Mouse (Mus musculus) myocyte (in vitro differentiated cells): ENCODE measurements around the gene Leng8. TPM values are rescaled to one million over a fixed set of nuclear protein-coding genes. Genes with fewer than 3 reads are reported as not detected.

Source experiments
- H3K27me3 ChIP-seq: one replicate; pipeline ENCODE4 v1.6.1; 2011; ENCODE audit not compliant: control insufficient read depth, insufficient read depth, insufficient read length
- H3K36me3 ChIP-seq: one replicate; pipeline ENCODE4 v1.6.1; 2011; ENCODE audit not compliant: control insufficient read depth, insufficient read depth
- H3K4me2 ChIP-seq: one replicate; pipeline ENCODE4 v1.6.1; 2011; ENCODE audit warnings: low read depth, control low read depth
- H3K4me3 ChIP-seq: one replicate; pipeline ENCODE4 v1.5.1; 2011; ENCODE audit warnings: mild to moderate bottlenecking, control low read depth, moderate library complexity
- H3K79me2 ChIP-seq: one replicate; pipeline ENCODE4 v1.6.1; 2011; ENCODE audit not compliant: control insufficient read depth, insufficient read depth
- H3ac ChIP-seq: one replicate; pipeline ENCODE4 v1.6.1; 2011; ENCODE audit not compliant: control insufficient read depth, insufficient read length
- CEBPB ChIP-seq: IDR thresholded peaks from 2 replicates; pipeline ENCODE4 v1.6.1; 2011; ENCODE audit warnings: mild to moderate bottlenecking, moderate library complexity; ENCODE audit not compliant: poor library complexity, insufficient read depth, severe bottlenecking
- E2F4 ChIP-seq: IDR thresholded peaks from one replicate; pipeline ENCODE4 v1.6.1; 2011; ENCODE audit warnings: mild to moderate bottlenecking, control low read depth, moderate library complexity; ENCODE audit not compliant: insufficient read depth
- MAX ChIP-seq: IDR thresholded peaks from one replicate; pipeline ENCODE4 v1.6.1; 2011; ENCODE audit warnings: low read depth, mild to moderate bottlenecking, control low read depth
- MYOD1 ChIP-seq, 3 experiments: IDR thresholded peaks; one replicate each; pipeline ENCODE4 v1.6.1; 2011; ENCODE audit warnings: control low read depth in 2 of 3, low read depth in 2 of 3, mild to moderate bottlenecking in 2 of 3, moderate library complexity in 1 of 3; ENCODE audit not compliant: insufficient read length in 2 of 3, control insufficient read depth in 1 of 3
- MYOG ChIP-seq, 3 experiments: IDR thresholded peaks; one replicate each; pipeline ENCODE4 v1.6.1; 2011; ENCODE audit warnings: control low read depth in 2 of 3, low read depth in 2 of 3, mild to moderate bottlenecking in 2 of 3; ENCODE audit not compliant: insufficient read length in 2 of 3, control insufficient read depth in 1 of 3, insufficient read depth in 1 of 3
- POLR2A ChIP-seq: IDR thresholded peaks from one replicate; pipeline ENCODE4 v1.6.1; 2011; ENCODE audit warnings: low read depth, mild to moderate bottlenecking, control low read depth, moderate library complexity; ENCODE audit not compliant: insufficient read length
- POLR2AphosphoS2 ChIP-seq: IDR thresholded peaks from one replicate; pipeline ENCODE4 v1.6.1; 2011; ENCODE audit warnings: low read depth, control low read depth; ENCODE audit not compliant: insufficient read length
- REST ChIP-seq: IDR thresholded peaks from one replicate; pipeline ENCODE4 v1.6.1; 2011; ENCODE audit warnings: mild to moderate bottlenecking, control low read depth, moderate library complexity; ENCODE audit not compliant: insufficient read depth, insufficient read length
- SRF ChIP-seq: IDR thresholded peaks from one replicate; pipeline ENCODE4 v1.6.1; 2011; ENCODE audit warnings: low read depth; ENCODE audit not compliant: control insufficient read depth, insufficient read length
- TCF12 ChIP-seq: IDR thresholded peaks from one replicate; pipeline ENCODE4 v1.6.1; 2011; ENCODE audit warnings: mild to moderate bottlenecking, control low read depth; ENCODE audit not compliant: poor library complexity, insufficient read depth, severe bottlenecking
- TCF3 ChIP-seq: IDR thresholded peaks from one replicate; pipeline ENCODE4 v1.6.1; 2011; ENCODE audit warnings: low read depth, control low read depth; ENCODE audit not compliant: insufficient read length
- USF1 ChIP-seq: IDR thresholded peaks from one replicate; pipeline ENCODE4 v1.6.1; 2011; ENCODE audit warnings: low read depth, mild to moderate bottlenecking, control low read depth, moderate library complexity
- polyA plus RNA-seq: library from polyadenylated mRNA; unstranded; fragments of >200 nt; fragmentation: generic; extraction: Trizol; gene quantifications from one replicate; pipeline ENCODE4 v1.2.1, GENCODE M21; 2012; ENCODE audit warnings: missing spikeins

The Leng8 gene
- polyA plus RNA-seq, 1 experiment = 33.3 TPM

DNA sequence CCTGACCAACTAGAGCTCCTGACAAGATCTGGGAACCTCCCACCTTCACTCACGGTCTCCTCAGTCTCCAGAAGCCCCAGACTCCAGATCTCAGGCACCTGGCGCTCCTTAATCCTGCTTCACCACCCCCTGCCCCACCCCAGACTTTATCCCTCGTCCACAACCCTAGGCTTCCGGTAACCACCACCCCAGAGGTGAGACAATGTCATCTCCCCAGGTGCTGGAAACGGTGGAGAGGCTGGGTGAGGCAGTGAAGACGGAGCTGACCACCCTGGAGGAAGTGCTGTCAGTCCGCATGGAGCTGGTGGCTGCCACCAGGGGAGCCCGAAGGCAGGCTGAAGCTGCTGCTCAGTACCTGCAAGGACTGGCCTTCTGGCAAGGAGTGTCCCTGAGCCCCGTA, 11.5 kb upstream of the Leng8 start:
- no peaks in the 10 kb centered on the region for H3K79me2 ChIP-seq
- no peak overlapping the region for H3K4me3 ChIP-seq
- no peaks in the 10 kb centered on the region for H3K36me3 ChIP-seq
- no peak overlapping the region for H3K4me2 ChIP-seq
- H3K27me3 ChIP-seq = peaks cover 12% of the 10 kb centered on the region
- no peak overlapping the region for H3ac ChIP-seq
- TF ChIP-seq TCF3 (no peak), MYOG (IDR thresholded peaks at IDR 0.05; ENCODE audit: control insufficient read depth in 1 of 3, insufficient read depth in 1 of 3, insufficient read length in 2 of 3, low read depth in 2 of 3) (no peak), MYOD1 (IDR thresholded peaks at IDR 0.05; ENCODE audit: control insufficient read depth in 1 of 3, insufficient read length in 2 of 3, low read depth in 2 of 3) (no peak), TCF12 (no peak), E2F4 (no peak)

DNA sequence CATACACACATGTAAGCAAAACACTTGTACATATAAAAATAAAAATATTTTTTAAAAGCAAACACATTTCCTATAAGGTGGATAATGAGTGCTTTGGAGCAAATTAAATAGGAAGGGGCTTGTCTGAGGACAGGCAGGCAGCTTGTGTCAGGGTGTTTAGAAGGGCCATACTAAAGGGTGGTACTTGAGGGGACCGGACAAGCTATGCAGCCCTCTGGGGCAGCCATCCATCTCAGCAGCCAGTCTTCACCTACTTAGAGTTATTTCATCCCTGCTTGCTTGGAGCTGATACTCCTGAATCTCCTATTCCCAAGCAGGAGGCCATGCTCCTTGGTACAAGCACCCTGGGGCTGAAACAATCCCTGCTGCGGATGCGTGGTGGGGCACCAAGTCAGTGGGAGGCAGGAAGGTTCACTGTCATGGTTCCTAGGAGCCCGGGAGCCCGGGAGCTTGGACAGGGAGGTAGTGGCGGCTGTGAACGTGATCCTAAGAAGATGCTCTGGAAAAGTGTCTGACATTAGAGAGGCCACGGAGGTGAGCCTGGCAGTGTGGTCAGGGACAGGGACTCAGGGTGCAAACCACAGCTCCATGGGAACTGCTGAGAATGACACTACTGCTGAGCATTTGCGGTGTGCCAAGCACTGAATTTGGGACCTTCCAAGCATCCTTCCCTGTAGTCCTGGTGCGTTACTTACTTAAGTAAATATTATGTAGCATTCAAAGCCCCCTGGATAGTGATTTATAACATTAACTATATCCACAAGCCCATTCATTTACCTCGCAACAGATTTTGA, 9.7 kb upstream of the Leng8 start:
- TF ChIP-seq TCF3 = no peak
- TF ChIP-seq MYOD1 (IDR thresholded peaks at IDR 0.05; ENCODE audit: control insufficient read depth in 1 of 3, insufficient read length in 2 of 3, low read depth in 2 of 3) = no peak
- no peak for TF ChIP-seq POLR2A
- no peak for TF ChIP-seq E2F4
- no peak for TF ChIP-seq CEBPB
- no peak for TF ChIP-seq TCF12
- no peak for TF ChIP-seq POLR2AphosphoS2
- no peak for TF ChIP-seq REST
- no peak for TF ChIP-seq SRF
- no peak overlapping the region for H3K4me3 ChIP-seq
- no peaks in the 10 kb centered on the region for H3K27me3 ChIP-seq
- H3K36me3 ChIP-seq = no peaks in the 10 kb centered on the region
- H3K4me2 ChIP-seq = no peak overlapping the region
- no peaks in the 10 kb centered on the region for H3K79me2 ChIP-seq
- no peak overlapping the region for H3ac ChIP-seq

DNA sequence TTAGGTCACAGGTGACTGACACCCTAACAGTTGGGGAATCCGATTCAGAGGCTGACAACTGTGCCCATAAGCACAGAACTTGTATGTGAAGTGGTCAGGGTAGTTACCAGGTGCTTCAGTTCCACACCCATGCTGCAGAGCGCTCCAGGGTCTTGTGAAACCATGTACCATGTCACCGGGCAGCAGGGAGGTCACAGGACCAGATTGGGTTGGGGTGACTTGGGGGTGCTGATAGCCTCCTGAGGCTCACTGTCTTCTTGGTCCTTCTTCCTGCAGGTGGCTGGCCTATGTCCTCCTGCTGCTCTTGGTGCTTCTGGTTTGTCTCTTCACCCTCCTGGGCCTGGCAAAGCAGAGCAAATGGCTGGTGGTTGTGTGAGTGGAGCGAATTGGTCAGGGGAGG, 8.9 kb upstream of the Leng8 start:
- no peaks in the 10 kb centered on the region for H3K36me3 ChIP-seq
- no peaks in the 10 kb centered on the region for H3K79me2 ChIP-seq
- no peak overlapping the region for H3ac ChIP-seq
- H3K4me2 ChIP-seq = no peak overlapping the region
- no peak overlapping the region for H3K4me3 ChIP-seq
- no peaks in the 10 kb centered on the region for H3K27me3 ChIP-seq
- no peak for TF ChIP-seq TCF3
- TF ChIP-seq POLR2AphosphoS2 = no peak
- no peak for TF ChIP-seq SRF
- TF ChIP-seq MYOD1 (IDR thresholded peaks at IDR 0.05; ENCODE audit: control insufficient read depth in 1 of 3, insufficient read length in 2 of 3, low read depth in 2 of 3) = no peak
- TF ChIP-seq USF1 = no peak
- TF ChIP-seq TCF12 = no peak
- no peak for TF ChIP-seq REST
- TF ChIP-seq MYOG (IDR thresholded peaks at IDR 0.05; ENCODE audit: control insufficient read depth in 1 of 3, insufficient read depth in 1 of 3, insufficient read length in 2 of 3, low read depth in 2 of 3) = no peak
- TF ChIP-seq CEBPB = no peak
- no peak for TF ChIP-seq E2F4
- no peak for TF ChIP-seq MAX
- TF ChIP-seq POLR2A = no peak

DNA sequence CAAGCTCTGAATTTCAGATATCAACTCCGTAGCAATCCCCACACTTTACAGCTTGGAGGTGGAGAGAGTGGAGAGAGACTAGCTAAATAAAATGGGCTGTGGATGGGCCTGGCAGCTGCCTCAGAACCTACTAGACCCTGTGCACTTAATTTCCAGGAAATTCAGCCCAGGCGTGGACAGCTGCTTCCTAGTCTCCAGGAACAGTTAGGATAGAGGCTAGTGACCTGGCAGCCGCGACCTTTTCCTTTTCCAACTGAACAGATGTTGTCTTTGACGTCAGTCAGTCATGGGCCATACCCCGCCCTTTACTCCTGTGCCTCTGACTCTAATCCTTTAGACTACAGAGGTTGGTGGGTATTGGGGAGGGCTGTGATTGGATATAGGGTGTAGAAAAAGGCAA, 8.0 kb upstream of the Leng8 start:
- Histone ChIP-seq H3ac (no peak overlapping the region), H3K79me2 (no peaks in the 10 kb centered on the region), H3K4me2 (no peak overlapping the region), H3K4me3 (no peak overlapping the region), H3K27me3 (no peaks in the 10 kb centered on the region), H3K36me3 (no peaks in the 10 kb centered on the region)
- TF ChIP-seq MYOD1 (IDR thresholded peaks at IDR 0.05; ENCODE audit: control insufficient read depth in 1 of 3, insufficient read length in 2 of 3, low read depth in 2 of 3) (no peak), MYOG (IDR thresholded peaks at IDR 0.05; ENCODE audit: control insufficient read depth in 1 of 3, insufficient read depth in 1 of 3, insufficient read length in 2 of 3, low read depth in 2 of 3) (peak in 2 of 3 experiments; percentile 36 to 54)

DNA sequence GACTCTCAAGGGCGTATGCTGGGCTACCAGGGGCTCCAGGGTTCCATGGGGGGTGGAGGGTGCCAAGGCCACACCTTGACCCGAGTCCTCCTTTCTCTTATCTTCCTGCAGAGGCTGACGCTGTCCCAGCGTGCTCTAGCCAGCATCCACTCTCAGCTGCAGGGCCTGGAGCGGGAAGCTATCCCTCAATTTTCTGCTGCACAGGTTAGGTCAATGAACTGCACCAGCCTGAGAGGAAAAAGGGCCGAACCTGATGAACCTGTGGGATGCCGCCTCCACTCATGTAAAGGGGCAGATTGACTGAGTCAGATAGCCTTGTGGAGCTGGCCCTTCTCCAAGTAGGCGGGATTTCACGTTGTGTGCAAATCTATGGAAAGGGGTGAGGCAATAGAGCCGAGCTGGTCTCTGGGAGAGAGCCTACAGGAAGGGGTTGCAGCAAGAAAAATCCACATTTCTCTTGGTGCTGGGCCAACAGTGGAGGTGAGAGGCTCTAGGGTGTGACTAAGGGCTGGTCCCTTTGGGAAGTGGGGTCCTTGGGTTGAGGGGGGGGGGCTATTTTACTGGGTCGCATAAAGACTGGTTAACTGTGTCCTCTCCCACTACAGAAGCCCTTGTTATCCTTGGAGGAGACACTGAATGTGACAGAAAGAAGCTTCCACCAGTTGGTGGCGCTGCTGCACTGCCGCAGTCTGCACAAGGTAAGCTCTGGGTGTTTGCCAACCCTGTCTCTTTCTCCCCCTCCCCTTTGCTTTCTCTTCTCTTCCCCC, 6.0 kb upstream of the Leng8 start:
- Histone ChIP-seq H3K79me2 (no peaks in the 10 kb centered on the region), H3K27me3 (no peaks in the 10 kb centered on the region), H3K36me3 (no peaks in the 10 kb centered on the region), H3K4me2 (no peak overlapping the region), H3K4me3 (no peak overlapping the region), H3ac (no peak overlapping the region)
- TF ChIP-seq MYOG (IDR thresholded peaks at IDR 0.05; ENCODE audit: control insufficient read depth in 1 of 3, insufficient read depth in 1 of 3, insufficient read length in 2 of 3, low read depth in 2 of 3) = no peak
- no peak for TF ChIP-seq USF1
- TF ChIP-seq CEBPB = no peak
- TF ChIP-seq POLR2AphosphoS2 = no peak
- no peak for TF ChIP-seq MYOD1 (IDR thresholded peaks at IDR 0.05; ENCODE audit: control insufficient read depth in 1 of 3, insufficient read length in 2 of 3, low read depth in 2 of 3)
- TF ChIP-seq E2F4 = no peak
- no peak for TF ChIP-seq REST
- no peak for TF ChIP-seq TCF3
- TF ChIP-seq TCF12 = no peak
- no peak for TF ChIP-seq POLR2A
- TF ChIP-seq SRF = no peak
- TF ChIP-seq MAX = no peak
